Mouse (Mus musculus): ENCODE data around the gene Rnf114. TPM values are rescaled to one million over a fixed set of nuclear protein-coding genes. Genes with fewer than 3 reads are reported as not detected.

The Rnf114 gene
- polyA plus RNA-seq, 1 experiment, result 101 TPM

DNA sequence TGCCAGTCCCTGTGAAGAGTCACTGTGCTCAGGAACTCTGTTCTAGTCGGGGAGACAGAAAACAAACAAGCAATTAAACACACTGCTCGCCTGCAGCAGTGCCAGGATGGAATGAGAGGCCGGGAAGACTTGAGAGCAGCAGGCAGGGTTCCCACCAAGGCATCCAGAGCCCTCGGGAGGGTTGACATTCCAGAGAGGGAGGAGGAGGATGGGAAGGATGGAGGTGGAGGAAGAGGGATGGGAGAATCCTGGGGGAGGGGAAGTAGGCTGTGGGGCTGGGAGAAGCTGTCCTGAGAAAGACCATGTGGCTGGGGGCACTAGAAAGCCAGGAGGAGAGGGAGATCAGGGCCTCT lies 51.5 kb downstream of the Rnf114 start:
- H3K27me3 ChIP-seq (ENCODE audit: control insufficient read depth, insufficient read depth, low read length), result no peaks in the 10 kb centered on the region
- no peak for TF ChIP-seq POLR2A (IDR thresholded peaks at IDR 0.05; ENCODE audit: borderline replicate concordance, insufficient read depth, low read length)
- no peak for TF ChIP-seq CTCF (IDR thresholded peaks at IDR 0.05; ENCODE audit: borderline replicate concordance, insufficient read depth, low read depth, low read length)
- H3K4me3 ChIP-seq (replicated peaks; ENCODE audit: insufficient read depth, low read depth, low read length), result no peak overlapping the region
- no peak overlapping the region for H3K27ac ChIP-seq (ENCODE audit: insufficient read depth, low read length)
- no peak for DNase-seq
- peaks cover 8% of the 10 kb centered on the region for H3K4me1 ChIP-seq (ENCODE audit: control insufficient read depth, insufficient read depth, low read length)
- 37% methylated on average over 4 of the region's 4 CpGs for WGBS

DNA sequence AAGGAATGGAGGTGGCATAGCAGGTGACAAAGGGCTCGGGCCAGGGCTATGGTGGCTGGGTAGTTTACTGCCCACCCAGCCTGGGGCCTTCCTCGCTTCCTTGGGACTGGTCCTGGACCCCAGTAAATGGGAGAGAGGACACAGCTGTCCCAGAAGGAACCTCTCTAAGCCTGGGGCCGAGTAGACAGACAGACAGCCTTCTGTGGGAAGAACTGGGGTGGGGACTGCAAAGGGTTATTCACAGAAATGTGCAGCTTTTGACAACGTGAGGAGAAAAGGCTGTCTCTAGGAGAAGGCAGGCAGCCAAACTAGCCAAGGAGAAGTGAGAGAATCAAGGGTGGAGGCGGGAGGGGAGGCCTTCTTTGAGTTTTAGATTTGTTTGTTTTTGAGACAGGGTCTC lies 52.0 kb downstream of the Rnf114 start:
- TF ChIP-seq POLR2A (IDR thresholded peaks at IDR 0.05; ENCODE audit: borderline replicate concordance, insufficient read depth, low read length) (no peak), CTCF (IDR thresholded peaks at IDR 0.05; ENCODE audit: borderline replicate concordance, insufficient read depth, low read depth, low read length) (no peak)
- Histone ChIP-seq H3K27ac (ENCODE audit: insufficient read depth, low read length) (no peak overlapping the region), H3K4me3 (replicated peaks; ENCODE audit: insufficient read depth, low read depth, low read length) (no peak overlapping the region), H3K27me3 (ENCODE audit: control insufficient read depth, insufficient read depth, low read length) (no peaks in the 10 kb centered on the region), H3K4me1 (ENCODE audit: control insufficient read depth, insufficient read depth, low read length) (peaks cover 8% of the 10 kb centered on the region)
- DNase-seq, result no peak
- WGBS, result 74% methylated on average over 5 of the region's 5 CpGs

DNA sequence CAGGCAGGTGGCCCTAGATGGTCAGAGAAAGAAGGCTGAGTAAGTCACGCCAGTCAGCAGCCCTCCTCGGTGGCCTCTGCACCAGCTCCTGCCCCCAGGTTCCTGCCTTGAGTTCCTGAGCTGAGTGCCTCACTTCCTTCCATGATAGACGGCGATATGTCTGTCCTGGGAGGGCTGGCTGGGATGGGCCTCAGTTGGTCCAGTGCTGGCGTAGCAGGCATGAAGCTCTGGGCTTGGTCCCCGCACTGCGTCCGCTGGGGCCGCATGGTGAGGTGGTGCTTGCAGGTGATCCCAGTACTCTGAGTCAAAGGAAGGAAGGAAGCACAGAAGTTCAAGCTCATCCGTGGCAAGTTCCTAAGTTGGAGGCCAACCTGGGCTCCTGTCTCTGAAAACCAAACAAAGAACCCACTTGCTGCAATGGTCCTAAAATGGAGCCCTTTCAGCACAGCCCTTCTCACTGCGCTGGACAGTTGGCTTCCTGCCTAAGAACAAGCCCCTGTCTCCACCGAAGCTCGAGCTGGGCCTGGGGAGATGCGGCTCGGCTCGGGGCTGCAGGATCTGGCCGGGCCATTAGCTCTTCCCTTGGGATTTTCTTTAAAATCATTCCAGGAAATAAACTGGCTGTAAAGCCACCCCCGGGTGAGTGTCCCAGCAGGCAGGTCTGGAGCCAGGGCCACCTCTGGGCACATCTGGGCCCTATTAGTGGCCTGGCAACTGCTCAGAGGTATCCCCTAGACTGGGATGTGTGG lies 54.2 kb downstream of the Rnf114 start:
- no peaks in the 10 kb centered on the region for H3K27me3 ChIP-seq (ENCODE audit: control insufficient read depth, insufficient read depth, low read length)
- DNase-seq, result no peak
- no peak overlapping the region for H3K27ac ChIP-seq (ENCODE audit: insufficient read depth, low read length)
- WGBS, result 71% methylated on average over 18 of the region's 18 CpGs
- H3K4me1 ChIP-seq (ENCODE audit: control insufficient read depth, insufficient read depth, low read length), result peaks cover 8% of the 10 kb centered on the region
- no peak for TF ChIP-seq CTCF (IDR thresholded peaks at IDR 0.05; ENCODE audit: borderline replicate concordance, insufficient read depth, low read depth, low read length)
- H3K4me3 ChIP-seq (replicated peaks; ENCODE audit: insufficient read depth, low read depth, low read length), result no peak overlapping the region

DNA sequence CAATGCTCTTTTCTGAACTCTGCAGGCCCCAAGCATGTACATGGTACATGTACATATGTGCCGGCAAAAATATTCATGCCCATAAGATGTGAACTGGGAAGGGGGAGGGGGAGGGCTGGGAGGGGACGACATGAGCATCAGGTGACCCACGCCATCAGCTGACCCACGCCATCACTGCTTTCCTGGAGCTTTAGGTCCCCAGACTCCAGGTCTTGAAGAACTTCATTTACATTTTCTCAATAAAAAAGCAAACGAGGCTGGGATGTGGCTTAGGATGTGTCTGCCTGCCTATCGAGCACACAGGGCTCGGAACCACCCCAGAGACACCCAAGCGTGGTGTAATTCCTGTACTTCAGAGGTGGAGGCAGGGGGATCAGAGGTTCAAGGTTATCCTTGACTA lies 55.0 kb downstream of the Rnf114 start:
- WGBS, result 82% methylated on average over 8 of the region's 8 CpGs
- no peak for DNase-seq
- Histone ChIP-seq H3K4me1 (ENCODE audit: control insufficient read depth, insufficient read depth, low read length) (peaks cover 8% of the 10 kb centered on the region), H3K27ac (ENCODE audit: insufficient read depth, low read length) (no peak overlapping the region), H3K27me3 (ENCODE audit: control insufficient read depth, insufficient read depth, low read length) (no peaks in the 10 kb centered on the region), H3K4me3 (replicated peaks; ENCODE audit: insufficient read depth, low read depth, low read length) (no peak overlapping the region)
- TF ChIP-seq POLR2A (IDR thresholded peaks at IDR 0.05; ENCODE audit: borderline replicate concordance, insufficient read depth, low read length), result no peak
- TF ChIP-seq CTCF (IDR thresholded peaks at IDR 0.05; ENCODE audit: borderline replicate concordance, insufficient read depth, low read depth, low read length), result no peak

DNA sequence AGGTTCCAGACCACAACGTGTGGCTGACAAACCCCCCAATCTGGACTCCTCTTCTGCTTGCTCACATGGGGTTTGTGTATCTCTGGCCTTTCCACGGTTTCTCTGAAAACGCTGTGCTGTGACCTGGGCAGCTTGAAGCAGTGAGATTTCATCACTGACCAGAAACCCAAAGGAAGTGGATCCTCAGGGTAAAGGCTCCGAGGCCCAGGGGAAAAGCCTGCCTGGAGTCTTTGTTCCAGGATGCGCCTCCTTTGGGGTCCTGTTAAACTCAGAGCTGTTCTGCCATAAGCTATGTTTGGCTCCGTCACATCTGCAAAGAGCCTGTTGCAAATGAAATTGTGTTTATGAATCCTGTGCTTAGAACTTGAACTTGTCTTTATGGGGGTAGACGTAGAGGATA lies 56.5 kb downstream of the Rnf114 start:
- Histone ChIP-seq H3K27me3 (ENCODE audit: control insufficient read depth, insufficient read depth, low read length) (no peaks in the 10 kb centered on the region), H3K4me3 (replicated peaks; ENCODE audit: insufficient read depth, low read depth, low read length) (no peak overlapping the region), H3K27ac (ENCODE audit: insufficient read depth, low read length) (no peak overlapping the region), H3K4me1 (ENCODE audit: control insufficient read depth, insufficient read depth, low read length) (no peaks in the 10 kb centered on the region)
- 88% methylated on average over 7 of the region's 7 CpGs for WGBS
- DNase-seq, result no peak
- TF ChIP-seq POLR2A (IDR thresholded peaks at IDR 0.05; ENCODE audit: borderline replicate concordance, insufficient read depth, low read length), result no peak
- no peak for TF ChIP-seq CTCF (IDR thresholded peaks at IDR 0.05; ENCODE audit: borderline replicate concordance, insufficient read depth, low read depth, low read length)

DNA sequence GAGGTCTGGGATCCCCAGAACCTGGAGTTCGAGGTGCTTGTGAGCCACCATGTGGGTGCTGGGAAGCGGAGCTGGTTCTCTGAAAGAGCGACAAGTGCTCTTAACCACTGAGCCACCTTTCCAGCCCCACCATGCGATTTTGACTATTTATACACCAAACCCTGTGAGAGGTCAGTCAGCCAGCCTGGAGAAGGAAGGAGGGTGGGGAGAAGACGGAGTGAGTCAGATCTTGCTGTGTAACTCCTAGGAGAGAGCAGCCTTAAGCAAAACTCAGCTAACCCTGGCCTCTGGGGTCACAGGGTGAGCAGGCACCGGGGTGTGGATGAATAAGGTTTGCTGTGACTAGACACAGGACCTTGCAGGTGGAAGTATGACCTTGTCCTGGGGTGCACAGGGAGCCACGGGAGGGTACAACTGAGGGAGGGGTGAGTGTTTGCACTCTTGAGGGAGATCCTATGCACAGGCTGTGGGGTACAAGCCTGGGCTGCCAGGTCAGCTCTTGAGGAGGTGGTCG lies 58.0 kb downstream of the Rnf114 start:
- WGBS, result 81% methylated on average over 8 of the region's 8 CpGs
- DNase-seq, result no peak
- Histone ChIP-seq H3K4me3 (replicated peaks; ENCODE audit: insufficient read depth, low read depth, low read length) (no peak overlapping the region), H3K4me1 (ENCODE audit: control insufficient read depth, insufficient read depth, low read length) (no peaks in the 10 kb centered on the region), H3K27ac (ENCODE audit: insufficient read depth, low read length) (no peak overlapping the region), H3K27me3 (ENCODE audit: control insufficient read depth, insufficient read depth, low read length) (no peaks in the 10 kb centered on the region)
- TF ChIP-seq POLR2A (IDR thresholded peaks at IDR 0.05; ENCODE audit: borderline replicate concordance, insufficient read depth, low read length) (no peak), CTCF (IDR thresholded peaks at IDR 0.05; ENCODE audit: borderline replicate concordance, insufficient read depth, low read depth, low read length) (no peak)

DNA sequence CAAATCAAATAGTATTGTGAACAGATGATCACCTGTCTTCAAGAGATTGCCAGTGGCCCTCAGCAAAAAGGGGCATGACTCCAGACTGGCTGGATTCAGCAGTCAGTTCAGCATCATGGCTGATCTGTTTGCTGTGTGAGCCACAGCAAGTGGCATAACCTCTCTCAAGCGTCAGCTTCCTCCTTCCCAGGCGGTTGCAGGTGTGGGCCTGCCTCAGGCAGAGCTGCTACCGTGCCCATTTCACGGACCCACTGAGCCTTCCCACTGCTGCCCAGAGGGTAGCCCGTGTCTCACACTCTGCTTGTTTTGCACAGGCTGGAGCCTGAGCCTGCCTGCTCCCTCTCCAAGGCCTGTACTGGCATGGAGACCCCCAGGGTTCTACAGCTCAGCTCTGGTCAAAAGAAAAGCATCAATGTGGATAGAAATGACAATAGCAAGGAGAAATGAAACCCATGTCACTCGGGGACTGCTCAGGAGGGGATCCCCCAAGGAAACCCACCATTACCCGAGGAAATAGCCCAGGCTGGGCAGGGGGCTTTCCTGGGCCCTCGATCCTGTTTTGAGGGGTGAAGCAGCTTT lies 59.0 kb downstream of the Rnf114 start:
- WGBS, result 63% methylated on average over 8 of the region's 8 CpGs
- no peak for TF ChIP-seq CTCF (IDR thresholded peaks at IDR 0.05; ENCODE audit: borderline replicate concordance, insufficient read depth, low read depth, low read length)
- no peak for TF ChIP-seq POLR2A (IDR thresholded peaks at IDR 0.05; ENCODE audit: borderline replicate concordance, insufficient read depth, low read length)
- H3K4me3 ChIP-seq (replicated peaks; ENCODE audit: insufficient read depth, low read depth, low read length), result no peak overlapping the region
- no peaks in the 10 kb centered on the region for H3K27me3 ChIP-seq (ENCODE audit: control insufficient read depth, insufficient read depth, low read length)
- H3K27ac ChIP-seq (ENCODE audit: insufficient read depth, low read length), result no peak overlapping the region
- no peaks in the 10 kb centered on the region for H3K4me1 ChIP-seq (ENCODE audit: control insufficient read depth, insufficient read depth, low read length)
- no peak for DNase-seq

DNA sequence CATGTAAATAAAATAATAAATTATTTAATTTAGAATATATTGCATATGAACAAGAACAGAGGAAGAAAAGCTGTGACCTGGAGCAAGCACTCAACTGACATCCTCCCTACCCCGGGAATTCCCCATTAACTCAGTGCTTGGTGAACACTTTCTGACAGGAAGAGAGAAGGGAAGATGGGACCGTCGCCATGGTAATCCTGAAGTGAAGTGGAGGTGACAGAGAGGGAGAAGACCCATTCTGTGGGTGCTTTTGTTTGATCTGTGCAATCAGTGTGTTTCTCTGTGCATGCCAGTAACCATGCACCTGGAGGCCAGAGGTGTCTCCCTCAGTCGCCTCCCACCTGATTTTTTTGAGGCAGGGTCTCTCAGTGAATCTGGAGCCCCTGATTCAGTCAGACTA lies 59.8 kb downstream of the Rnf114 start:
- H3K4me1 ChIP-seq (ENCODE audit: control insufficient read depth, insufficient read depth, low read length), result no peaks in the 10 kb centered on the region
- 93% methylated on average over 4 of the region's 4 CpGs for WGBS
- no peak overlapping the region for H3K4me3 ChIP-seq (replicated peaks; ENCODE audit: insufficient read depth, low read depth, low read length)
- TF ChIP-seq CTCF (IDR thresholded peaks at IDR 0.05; ENCODE audit: borderline replicate concordance, insufficient read depth, low read depth, low read length) (no peak), POLR2A (IDR thresholded peaks at IDR 0.05; ENCODE audit: borderline replicate concordance, insufficient read depth, low read length) (no peak)
- H3K27me3 ChIP-seq (ENCODE audit: control insufficient read depth, insufficient read depth, low read length), result no peaks in the 10 kb centered on the region
- DNase-seq, result no peak
- no peak overlapping the region for H3K27ac ChIP-seq (ENCODE audit: insufficient read depth, low read length)
